Mouse (Mus musculus) kidney, adult 10 weeks (tissue): Measurements from ENCODE around the gene Gnb1. TPM values are rescaled to one million over a fixed set of nuclear protein-coding genes. Genes with fewer than 3 reads are reported as not detected.

Experiments used
- polyA plus RNA-seq: library from polyadenylated mRNA; stranded (reverse); fragments of 350-450 nt; fragmentation: Illumina TruSeq; extraction: RNeasy Lipid Tissue Mini Kit (QIAGEN cat#74804); gene quantifications from one replicate; pipeline ENCODE4 v1.2.3, GENCODE M21; 2014; ENCODE audit warnings: low read depth, low replicate concordance

Gnb1 gene
- 121 TPM for polyA plus RNA-seq

DNA sequence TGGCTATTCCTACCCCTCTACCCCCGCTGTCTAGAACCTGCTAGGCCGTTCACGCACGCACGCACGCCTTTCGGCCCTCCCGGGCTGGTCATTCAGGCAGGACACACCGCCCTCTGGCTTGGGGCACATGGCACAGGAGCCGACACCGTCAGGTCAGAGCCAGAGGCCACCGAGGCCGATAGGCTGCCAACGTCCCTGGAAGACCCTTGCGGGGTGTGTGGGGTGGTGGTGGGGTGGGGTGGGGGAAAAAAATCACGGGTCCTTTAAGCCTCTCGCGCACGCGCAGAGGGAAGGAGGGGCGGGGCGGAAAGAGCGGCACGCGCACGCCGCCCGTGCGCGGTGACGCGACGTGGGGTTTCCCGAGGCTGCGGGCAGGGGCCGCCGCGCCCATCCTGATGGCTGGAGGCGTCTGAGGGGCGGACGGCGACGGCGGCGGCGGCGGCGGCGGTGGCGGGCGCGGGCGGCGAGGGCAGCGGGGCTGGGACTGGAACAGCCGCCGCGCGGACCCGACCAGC lies at the start of gene Gnb1:
Gene Gnb1, plus strand, starts transcription at position 372 of the 515 bp plus-strand sequence.

DNA sequence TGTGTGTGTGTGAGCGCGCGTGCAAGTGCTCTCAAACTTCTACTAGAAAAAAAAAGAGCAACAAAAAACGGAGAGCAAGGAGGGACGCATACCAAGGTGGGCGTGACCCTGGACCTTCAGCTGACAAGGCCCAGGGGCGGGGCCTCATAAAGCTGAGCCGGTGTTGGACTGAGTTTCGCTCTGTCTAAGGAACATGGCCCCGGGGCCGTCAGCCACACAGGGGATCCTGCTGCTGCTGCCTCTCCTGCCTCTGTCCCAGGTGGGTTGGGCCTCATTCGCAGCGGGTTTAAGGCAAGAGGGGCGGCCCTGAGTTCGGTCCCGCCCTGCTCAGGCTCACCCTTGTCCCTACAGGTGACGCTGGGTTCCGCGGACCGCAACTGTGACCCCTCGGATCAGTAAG lies 22.2 kb upstream of the Gnb1 start, which contains the start of gene Tmem52:
Gene Tmem52, plus strand, starts transcription at position 163 of the 400 bp plus-strand sequence.

DNA sequence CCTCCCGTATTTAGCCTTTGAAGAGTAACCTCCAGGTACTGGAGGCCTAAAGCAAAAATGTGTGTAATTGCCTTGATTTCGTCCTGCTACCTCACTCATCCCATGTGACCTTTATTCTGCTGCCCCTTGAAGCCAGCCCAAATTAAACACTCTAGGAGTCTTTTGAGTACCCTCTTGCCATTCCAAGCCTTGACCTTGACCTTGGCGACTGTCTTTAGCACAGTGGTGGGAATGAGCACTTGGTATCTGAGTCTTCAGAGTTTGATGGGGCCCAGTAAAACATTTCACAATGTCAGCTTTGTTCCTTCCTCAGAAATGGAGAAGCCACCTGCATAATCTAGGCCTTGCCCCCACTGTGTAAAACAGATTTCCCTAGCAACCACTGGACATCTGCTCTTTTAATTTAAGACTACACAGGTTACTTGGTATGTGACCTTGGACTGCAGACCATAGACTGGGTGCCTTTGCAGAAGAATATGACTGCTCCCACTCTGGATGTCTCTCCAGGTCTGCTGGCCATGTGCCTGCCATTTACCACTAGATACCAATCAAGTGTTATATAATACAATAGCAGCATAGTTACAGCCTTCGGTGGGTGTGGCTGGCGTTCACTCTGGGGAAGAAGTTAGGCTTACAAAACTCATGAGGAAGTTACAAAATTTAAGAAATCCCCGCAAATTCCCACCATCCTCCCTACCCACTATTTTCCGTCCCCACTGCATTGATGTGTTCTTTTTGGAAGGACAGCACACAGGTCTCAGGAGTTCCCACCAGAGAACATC lies 70.7 kb downstream of the Gnb1 start, which contains the start of gene Nadk:
Gene Nadk, plus strand, starts transcription at position 718 of the 782 bp plus-strand sequence.

DNA sequence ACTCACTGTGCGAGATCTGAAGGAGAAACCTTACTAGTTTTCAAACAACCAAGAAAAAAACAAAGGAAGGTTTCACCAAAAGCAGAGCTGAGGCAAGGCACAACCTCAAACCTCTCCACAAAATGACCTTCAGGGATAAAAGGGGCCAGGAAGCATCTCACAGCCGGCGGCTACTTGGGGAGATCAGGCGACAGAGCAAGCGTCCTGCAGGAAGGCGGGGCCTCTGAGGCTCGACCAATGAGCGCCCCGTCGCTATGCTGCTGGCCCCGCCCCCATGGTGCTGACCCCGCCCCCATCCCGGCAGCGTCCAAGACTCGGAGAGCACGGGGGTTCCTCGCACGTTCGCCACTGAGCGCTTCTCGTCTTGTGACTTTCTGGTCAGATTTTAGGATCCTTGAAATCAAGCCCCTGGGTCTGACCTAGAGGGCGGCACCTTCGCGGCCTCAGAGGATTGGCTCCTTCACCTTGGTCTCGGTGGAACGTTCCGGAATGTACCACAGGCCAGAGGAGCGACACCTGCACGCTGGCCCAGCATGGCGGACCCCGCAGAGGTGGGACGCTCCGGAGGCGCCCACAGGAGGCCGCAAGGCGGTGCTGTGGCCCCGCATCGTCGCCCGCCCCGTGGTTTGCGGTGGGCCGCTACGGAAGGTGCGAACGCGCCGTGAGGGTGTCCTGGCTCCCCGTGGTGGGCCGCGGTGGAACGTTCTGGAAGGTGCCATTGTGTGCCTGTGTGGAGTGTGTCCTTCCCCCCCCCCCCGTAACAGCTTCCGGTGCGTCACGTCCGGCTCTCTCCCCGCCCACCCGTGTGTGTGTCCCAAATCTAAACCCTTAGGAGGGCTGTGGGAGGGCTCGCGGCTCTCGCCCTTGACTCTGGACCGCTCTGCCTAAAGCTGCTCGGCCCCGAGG lies 110.2 kb downstream of the Gnb1 start, which contains the start of gene Slc35e2:
Gene Slc35e2, plus strand, starts transcription at position 326 of the 906 bp plus-strand sequence.

Other genes with a start within 250 kb of the Gnb1 start
- 0.49 TPM for gene Faap20, start 241.6 kb upstream of the Gnb1 start, polyA plus RNA-seq
- gene Prkcz, start 130.0 kb upstream of the Gnb1 start, polyA plus RNA-seq, result 11.6 TPM
- gene Gabrd, start 93.2 kb upstream of the Gnb1 start, polyA plus RNA-seq, result not detected
- gene Cfap74, start 82.2 kb upstream of the Gnb1 start, polyA plus RNA-seq, result 0.24 TPM
- not detected for gene Tmem52, start 22.2 kb upstream of the Gnb1 start, polyA plus RNA-seq
- gene Nadk, start 71.0 kb downstream of the Gnb1 start, polyA plus RNA-seq, result 49.5 TPM
- 9.5 TPM for gene Slc35e2, start 110.1 kb downstream of the Gnb1 start, polyA plus RNA-seq
- 57.7 TPM for gene Cdk11b, start 133.5 kb downstream of the Gnb1 start, polyA plus RNA-seq
- gene Gm10563, start 154.0 kb downstream of the Gnb1 start, polyA plus RNA-seq, result not detected
- gene Mmp23, start 162.0 kb downstream of the Gnb1 start, polyA plus RNA-seq, result 0.61 TPM
- gene Mib2, start 177.8 kb downstream of the Gnb1 start, polyA plus RNA-seq, result 0.73 TPM
- not detected for gene Fndc10, start 203.0 kb downstream of the Gnb1 start, polyA plus RNA-seq
- 74.9 TPM for gene Ssu72, start 213.4 kb downstream of the Gnb1 start, polyA plus RNA-seq
- not detected for gene Tmem240, start 243.4 kb downstream of the Gnb1 start, polyA plus RNA-seq